Mouse (Mus musculus): ENCODE results near the gene Il27.

Il27 gene

DNA sequence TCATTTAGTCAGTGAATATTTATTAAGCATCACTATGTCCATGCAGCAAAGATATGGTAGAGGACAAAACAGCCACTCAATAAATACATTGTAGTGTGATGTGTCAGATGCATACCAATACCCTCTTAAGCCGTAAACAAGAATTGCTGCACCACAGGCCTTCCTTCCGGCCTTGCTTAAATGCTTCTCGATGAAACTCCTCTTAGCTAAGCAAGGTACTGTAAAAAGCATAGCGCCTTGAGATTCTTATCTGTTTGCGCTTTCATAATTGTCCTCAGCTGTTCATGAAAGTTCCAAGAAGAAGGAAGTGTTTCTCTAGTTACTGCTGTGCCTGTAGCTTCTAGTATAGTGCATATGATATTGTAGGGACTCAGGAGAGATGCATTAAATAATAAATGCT lies 11.9 kb upstream of the Il27 start:
- no peak for DNase-seq

DNA sequence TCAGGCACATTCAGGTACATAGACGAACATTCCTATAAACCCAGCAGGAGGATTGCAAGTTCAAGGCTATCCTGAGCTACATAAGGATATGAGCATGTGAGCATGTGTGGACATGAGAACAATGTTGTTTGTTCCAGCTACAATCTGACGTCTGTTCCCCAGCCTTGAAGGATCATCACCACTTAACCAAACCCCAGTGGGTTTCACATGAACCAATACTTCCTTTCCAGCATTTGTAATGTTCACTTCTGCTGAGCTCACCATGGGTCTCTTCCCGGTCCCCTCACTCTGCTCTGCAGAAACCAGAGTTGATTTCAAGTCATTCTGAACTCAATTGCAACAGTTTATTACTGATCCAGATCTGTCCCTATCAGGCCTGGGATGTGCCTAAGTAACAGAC lies 7.9 kb upstream of the Il27 start:
- no peak for DNase-seq

DNA sequence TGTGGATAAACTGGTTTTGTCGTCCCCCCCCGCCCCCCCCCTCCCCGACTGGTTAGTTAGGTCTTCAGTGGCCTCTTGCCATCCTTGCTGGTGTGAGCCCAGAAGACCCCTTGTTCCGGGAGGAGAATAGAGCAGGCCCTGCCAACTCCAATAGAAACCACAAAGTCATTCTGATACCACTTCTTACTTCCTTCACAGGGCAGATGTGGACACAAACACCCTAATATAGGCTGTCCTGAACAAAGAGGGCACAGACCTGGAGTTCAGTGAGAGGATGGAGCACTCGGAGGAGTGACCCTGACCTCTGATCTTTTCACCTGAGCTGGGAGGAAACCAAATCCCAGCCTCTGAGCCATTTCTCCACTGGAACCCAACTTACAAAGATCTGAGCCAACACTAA lies 7.2 kb upstream of the Il27 start:
- no peak for DNase-seq

DNA sequence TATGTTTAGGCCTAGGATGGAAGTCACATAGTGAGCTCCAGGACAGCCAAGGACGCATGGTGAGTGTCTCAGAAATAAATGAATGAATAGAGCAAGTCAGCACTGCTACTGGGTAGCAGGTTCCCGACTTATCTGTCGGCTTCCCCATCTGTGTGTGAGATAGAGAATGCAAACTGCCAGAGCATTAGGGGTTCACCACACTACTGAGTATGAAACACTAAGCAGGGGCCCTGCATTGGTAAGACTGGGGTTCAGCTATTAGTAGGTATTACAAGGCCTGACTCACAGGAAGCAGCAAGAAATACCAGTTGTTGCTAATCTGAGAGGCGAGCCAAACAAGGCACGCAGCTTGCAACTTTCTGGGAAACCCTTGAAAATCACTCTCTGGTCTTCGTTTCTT lies 4.2 kb upstream of the Il27 start:
- DNase-seq, result no peak

DNA sequence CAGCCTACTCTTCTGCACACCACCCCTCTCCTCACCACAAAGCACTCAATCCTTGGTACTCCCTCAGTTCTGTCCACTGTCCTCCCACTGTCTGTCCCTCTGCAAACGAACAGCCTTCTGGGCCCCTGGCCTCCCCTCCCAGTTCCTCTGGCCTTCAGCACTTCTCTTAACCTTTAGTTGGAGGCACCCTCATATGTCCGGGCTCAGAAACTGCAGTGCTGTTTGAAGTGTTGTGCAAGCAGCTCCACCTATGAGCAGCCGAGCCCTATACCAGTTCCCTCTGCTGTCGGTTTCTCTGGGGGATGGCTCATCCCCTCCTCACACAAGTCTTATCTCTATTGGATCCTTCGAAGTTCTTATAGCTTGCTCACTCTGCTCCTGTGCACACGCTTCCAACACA lies 1.7 kb upstream of the Il27 start:
- DNase-seq, result no peak

DNA sequence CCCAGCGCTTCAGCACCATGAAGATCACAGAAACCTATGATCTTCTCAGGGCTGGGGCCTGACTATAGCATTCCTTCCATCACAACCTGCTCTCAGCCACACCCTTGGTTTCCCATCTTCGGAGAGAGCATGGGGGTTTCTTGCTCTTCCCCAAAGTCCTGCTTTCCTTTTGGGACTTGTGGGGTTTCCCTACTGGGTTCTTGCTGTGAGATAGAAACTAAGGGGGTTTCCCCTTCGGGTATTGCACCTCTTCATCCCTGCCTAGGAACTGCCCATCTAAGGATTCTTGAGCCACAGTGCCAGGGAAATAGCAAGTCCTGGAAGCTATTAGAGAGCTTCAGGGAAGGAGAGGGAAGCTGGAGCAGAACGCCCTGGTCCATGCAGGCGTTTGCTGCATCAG lies 1.1 kb upstream of the Il27 start:
- DNase-seq, result no peak

DNA sequence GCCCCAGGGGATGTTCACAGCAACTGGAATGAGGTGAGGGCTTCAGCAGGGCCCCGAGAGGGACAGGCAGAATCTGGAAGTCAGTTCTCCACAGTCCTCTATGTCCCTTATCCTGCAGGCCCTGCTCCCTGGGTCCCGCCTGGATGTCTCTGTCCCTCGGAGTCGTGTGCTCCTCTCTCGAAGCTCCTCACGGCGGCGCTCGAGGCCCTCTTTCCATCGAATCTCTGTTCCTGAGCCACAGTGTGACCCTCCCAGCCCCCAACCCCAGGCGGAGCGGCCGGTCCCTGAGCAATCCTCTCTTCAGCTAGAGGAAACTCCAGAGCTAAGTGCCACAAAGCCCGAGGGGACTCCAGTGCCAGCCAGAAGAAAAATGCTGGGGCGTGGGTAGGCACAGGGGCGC lies 7.0 kb downstream of the Il27 start:
- peak; percentile 70 for DNase-seq

DNA sequence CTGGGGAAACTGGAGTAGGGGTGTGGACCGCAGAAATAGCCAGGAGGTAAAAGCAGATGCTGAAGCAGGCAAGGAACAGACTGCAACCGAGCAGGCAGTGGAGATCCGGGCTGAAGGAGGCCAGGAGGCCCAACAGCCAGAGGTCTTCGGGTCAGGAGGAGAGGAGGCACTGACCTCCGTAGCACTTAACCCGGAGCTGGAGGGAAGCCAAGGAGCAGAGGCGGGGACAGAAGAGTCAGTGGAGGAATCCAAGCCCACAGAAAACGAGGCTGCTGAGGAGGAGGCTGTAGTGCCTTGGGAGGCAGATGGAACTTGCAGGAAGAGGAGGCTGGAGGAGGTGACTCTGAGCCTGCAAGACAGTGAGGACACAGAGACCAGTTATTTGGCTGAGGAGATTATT lies 7.9 kb downstream of the Il27 start:
- peak; percentile 68 for DNase-seq

DNA sequence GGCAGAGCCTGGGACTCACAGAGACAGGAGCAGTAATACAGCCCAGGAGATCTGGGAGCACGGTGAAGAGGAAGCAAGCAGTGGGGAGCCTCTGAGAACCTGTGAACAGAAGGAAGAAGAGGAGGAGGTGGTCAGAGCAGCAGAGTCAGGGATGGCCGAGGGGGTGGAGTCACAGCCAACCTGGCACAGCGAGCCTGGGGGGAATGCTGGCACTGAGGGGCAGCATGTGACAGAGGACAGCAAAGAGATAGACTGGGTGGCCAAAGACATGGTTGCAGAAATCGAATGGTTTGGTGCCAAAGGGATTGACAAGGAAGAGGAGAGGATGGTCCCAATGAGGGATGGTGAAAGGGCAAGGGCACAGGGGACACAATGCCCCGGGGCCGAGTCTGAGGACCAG lies 9.0 kb downstream of the Il27 start, which contains the start of gene Cln3:
Gene Cln3, minus strand, starts transcription at position 101 of the 400 bp plus-strand sequence.
- DNase-seq, result no peak

DNA sequence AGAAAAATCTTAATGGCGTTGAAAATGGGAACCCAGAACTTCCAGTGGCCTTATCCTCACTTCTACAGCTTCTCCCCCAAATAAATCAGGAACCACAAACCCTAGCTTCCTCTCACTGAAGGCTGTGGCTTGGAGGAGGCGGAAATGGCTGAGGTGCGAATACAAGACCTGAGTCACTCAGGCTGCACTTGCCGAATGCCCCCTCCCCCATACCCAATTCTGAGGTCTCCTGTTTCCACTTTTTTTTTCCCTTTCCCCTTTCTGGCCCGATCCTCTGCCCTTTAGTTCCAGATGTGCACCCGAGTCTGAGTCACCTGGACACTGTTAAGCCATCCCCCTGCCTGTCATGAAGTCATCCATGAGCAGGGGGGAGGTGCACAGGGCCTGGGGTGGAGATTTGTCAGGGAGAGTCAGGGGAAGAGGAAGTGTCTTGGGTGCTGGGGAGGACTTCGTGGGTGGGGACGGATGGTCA lies 10.2 kb downstream of the Il27 start, which contains the start of gene Apobr:
Gene Apobr, plus strand, starts transcription at position 437 of the 472 bp plus-strand sequence.
- DNase-seq, result no peak

DNA sequence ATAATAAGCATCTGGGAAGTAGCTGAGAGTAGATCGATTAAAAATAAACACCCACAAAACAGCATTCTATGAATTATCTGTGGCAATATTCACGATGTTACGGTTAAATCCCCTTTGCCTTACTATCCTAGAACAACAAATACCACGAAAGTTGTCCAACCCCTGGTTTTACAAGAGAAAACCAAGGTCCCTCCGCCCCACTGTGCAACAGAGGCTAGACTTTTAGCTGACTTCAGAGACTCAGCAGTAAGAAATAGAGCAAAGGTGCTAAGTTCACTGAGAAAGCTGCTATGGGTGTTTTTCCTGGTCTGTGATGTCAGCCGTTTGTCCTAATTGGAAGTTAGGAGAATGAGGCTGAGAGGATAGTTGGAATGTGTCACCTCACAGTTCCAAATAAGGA lies 11.0 kb downstream of the Il27 start:
- DNase-seq, result no peak

DNA sequence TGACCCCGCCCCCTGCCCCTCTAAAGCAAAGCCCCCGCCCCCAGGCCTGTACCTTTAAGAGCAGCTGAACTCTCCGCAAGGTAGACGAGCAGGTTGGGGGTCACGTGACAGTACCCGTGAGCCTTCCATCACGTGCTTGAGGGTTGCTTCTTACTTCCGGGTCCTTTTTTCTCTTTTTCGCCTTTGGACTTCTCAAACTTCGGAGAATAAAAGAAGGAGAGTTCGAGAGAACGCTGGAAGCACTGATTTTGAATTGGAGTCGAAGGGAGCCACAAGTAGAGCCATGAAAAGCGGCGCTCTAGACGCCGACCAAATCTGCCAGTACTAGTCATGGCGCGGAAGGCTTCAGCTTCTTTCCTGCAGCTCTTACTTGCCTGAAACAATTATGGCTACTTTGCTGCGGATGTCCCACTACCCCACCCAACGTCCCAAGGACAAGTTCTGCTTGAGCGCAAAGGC lies 11.5 kb downstream of the Il27 start:
- peak; percentile 93 for DNase-seq

DNA sequence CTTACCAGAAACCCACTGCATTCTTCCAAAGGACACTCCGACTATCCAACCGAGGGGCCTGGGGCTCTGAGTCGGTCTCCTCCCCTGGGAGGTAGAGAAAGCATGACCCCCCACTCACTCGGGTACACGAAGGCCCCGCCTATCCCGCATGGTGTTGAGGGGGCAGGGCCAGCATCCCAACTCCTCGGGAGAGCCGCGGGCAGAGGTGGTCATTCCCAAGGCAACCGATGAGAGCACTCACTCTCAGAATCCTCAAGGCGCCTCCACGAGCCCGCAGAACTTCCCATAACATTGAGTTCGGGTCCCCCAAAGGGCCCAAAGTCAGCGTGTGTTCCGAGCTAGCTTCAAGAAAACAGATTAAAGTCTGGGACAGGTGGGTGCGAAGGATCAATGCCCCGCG lies 12.0 kb downstream of the Il27 start:
- peak; percentile 53 for DNase-seq

DNA sequence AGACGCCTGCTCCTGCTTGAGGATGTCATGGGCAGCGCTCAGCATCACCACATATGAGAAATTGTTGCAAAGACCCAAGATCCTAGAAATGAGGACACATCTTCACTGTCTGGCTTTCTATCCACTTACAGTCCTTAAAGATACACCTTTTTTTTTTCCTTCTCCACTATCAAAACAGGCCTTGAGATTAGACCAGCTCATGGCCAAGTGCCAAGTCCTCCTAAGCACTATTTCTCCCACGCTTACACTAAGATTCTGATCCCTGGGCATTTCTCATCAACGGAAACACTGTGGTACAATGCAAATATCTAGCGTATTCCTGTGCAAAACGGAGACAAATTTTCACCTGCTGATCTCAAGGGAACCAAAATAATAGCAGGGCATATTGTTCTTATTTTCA lies 13.1 kb downstream of the Il27 start:
- no peak for DNase-seq

DNA sequence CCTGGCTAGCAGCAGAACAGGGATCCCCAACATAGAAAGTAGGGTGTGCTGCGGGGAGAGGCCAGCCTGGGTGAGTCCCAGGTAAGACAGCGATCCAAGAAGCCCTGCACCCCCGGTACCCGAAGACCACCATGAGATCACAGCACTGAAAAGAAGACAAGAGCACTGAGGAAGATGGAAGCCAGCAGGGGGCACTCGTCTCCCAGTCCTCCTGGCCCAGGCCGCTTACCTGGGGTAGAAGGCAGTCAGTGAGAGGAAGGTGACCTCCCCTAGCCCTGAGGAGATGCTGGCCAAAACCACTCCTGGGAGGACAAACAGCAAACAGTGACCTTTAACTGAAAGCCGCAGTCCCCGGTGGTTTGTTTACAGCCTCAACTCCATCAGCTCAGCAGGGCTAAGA lies 15.6 kb downstream of the Il27 start:
- peak; percentile 73 for DNase-seq

DNA sequence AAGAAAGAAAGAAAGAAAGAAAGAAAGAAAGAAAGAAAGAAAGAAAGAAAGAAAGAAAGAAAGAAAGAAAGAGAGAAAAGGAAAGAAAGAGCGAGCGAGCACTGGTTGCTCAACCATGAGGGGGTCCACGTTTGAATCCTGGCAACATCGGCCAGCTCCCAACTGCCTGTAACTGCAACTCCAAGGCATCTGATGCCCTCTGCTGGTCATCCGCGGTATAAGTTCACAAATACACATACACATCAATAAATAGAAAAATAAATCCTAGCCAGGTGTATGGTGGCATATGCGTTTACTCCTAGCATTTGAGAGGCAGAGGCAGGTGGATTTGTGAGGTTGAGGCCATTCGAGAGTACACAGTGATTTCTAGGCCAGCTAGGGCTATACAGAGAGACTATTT lies 17.8 kb downstream of the Il27 start:
- peak; percentile 67 for DNase-seq

DNA sequence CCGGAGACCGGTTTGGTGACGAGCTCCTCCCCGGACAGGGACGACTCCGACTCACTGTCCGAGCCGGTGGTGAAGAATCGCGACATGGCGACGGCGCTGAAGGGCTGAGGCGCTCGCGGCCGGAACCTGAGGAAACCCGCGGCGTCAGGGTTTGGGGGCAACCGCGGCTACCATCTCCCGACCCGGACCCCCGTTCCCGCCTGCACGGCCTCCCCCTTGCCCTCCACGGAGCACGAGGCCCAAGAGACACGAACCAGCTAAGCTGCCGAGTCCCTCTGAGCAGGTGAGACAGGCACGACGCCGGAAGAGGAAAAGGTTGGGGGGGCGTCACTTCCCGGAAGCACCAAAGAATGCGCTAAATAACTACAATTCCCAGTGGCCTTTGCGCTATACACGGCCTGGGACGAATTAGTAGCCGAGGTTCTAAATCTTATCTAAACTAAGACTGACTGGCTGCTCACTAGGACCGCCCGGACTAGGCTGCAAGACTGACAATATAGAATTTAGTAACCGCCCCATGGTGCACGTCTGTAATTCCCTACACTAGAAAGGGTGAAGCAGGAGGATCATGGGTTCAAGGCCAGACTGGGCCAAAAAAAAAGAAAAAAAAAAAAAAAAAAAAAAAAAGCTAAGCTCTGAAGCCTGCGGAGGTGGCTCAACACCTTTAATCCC lies 28.5 kb downstream of the Il27 start, which contains the start of gene Eif3c:
Gene Eif3c, minus strand, starts transcription at position 318 of the 672 bp plus-strand sequence.
- peak; percentile 92 for DNase-seq

DNA sequence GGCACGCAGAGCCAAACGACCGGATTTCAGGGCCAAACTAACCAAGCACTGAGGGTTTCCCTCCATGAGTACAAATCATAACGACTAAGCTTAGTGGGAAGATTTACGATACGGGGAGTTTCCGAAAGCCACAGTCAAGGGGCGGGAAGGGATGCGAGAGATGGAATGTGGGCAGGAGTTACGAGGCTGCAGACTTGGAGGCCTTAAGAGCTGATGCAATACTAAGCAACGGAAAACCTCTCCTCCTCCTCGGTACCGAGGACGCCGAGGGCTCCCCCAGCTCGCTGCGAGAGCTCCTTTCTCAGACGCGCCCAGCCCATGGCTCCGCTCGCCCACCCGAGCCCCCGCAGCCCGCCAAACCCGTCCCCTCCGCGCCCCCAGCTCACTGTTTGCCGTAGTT lies 29.0 kb downstream of the Il27 start:
- DNase-seq, result peak; percentile 46

DNA sequence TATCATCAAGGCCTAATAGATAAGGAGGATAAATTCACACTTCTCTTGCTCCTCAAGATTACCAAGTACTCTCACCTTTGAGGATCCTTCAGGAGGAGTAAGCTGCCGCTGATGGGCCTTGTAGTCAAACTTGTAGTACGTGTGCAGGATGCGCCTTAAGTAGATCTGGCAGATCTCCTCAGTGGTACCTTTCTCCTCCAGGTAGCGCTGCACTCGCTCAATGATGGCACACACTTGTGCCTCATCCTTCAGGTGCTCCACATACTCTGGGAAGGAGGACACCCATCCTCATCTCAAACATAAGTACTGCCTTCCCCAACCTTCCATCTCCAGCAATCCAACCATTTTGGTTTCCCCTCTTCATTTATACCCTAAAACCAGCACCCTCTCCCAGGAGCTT lies 38.1 kb downstream of the Il27 start:
- DNase-seq, result no peak

DNA sequence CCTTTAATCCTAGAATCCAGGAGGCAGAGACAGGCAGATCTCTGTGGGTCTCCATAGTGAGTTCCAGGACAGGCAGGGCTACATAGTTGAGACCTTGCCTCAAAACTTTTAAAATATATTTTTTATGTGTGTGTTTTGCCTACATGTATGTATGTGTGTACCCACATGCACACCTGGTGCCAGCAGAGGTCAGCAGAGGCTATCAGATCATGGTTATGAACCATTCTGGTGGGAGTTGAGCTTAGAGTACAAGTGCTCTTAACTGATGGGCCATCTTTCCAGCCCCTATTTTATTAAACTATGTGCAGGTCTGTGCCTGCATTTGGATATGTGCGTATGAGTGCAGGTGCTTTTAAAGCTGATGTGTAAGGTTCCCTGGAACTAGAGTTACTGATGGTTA lies 39.9 kb downstream of the Il27 start:
- DNase-seq, result no peak

DNA sequence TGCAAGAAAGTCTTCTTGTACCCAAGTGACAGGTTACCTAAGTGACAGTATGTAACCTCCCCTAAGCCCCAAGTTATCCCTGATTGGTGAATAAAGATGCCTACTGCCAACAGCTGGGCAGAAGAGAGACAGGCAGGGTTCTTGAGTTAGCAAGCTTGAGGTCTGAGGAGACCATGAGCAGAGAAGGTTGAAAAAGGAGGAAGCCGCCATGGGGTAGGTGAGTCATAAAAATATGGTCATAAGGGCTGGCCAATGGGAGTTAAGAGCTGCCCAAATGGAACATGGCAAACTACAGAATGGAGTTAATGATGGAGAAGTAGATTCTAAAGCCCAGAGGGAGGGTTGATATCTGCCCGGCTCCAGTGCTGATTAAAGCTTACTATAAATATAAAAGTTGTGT lies 49.1 kb downstream of the Il27 start:
- no peak for DNase-seq

DNA sequence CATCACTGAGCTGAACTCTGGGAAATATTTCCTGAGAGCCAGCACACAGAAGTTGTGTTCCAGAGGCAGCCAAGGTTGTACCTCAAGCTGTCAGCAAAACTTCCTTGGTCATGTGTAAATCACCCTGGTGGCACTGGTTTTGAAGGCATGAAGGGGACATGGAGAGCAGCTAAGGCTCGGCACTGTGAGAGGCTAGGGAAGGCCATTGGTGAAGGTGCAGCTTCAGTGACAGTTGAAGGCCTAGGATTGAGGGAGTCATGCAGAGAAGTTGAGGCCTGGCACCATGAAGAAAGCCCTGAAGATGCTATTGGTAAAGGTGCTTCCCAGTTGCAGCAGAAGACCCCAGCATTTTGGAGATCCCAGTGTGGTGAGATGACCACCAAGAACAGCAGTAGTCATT lies 53.1 kb downstream of the Il27 start:
- DNase-seq, result no peak
